Mouse (Mus musculus): ENCODE measurements around the gene Klk12. TPM values are rescaled to one million over a fixed set of nuclear protein-coding genes. Genes with fewer than 3 reads are reported as not detected.

Klk12 gene
- polyA plus RNA-seq, 1 experiment from 2014 or later, result not detected

- peak overlapping the region; percentile 64; the same call in 1 of the 2 replicates for H3K9ac ChIP-seq
- H3K27me3 ChIP-seq, result peaks cover 54% of the 10 kb centered on the region
- ATAC-seq (ENCODE audit: low FRiP score, low read depth), result peak; percentile 60; the same call in 1 of the 2 replicates
- no peak overlapping the region for H3K27ac ChIP-seq
- H3K4me3 ChIP-seq, result peak overlapping the region; percentile 53
- peaks cover 19% of the 10 kb centered on the region for H3K4me1 ChIP-seq
- 38% methylated on average over 13 of the region's 13 CpGs for WGBS
- H3K9me3 ChIP-seq, result no peaks in the 10 kb centered on the region
- H3K4me2 ChIP-seq (replicated peaks), result peak overlapping the region; percentile 78
- no peaks in the 10 kb centered on the region for H3K36me3 ChIP-seq
Observed at GRCm38 (mm10) chr7:43797844-43798462, 29.3 kb downstream of the Klk12 start.

- Histone ChIP-seq H3K27ac (no peak overlapping the region), H3K4me2 (replicated peaks) (no peak overlapping the region), H3K4me1 (peaks cover 19% of the 10 kb centered on the region), H3K9me3 (no peaks in the 10 kb centered on the region), H3K9ac (no peak overlapping the region), H3K27me3 (peaks cover 41% of the 10 kb centered on the region), H3K4me3 (no peak overlapping the region), H3K36me3 (no peaks in the 10 kb centered on the region)
- ATAC-seq (ENCODE audit: low FRiP score, low read depth), result no peak
- WGBS, result 62% methylated on average over 7 of the region's 7 CpGs
Observed at GRCm38 (mm10) chr7:43799876-43800275, 31.2 kb downstream of the Klk12 start.

- 32% methylated on average over 5 of the region's 5 CpGs for WGBS
Observed at GRCm38 (mm10) chr7:43810994-43811393, 42.3 kb downstream of the Klk12 start, which contains the start of gene Klk7. Gene Klk7, plus strand, starts transcription at chr7:43811294.

GRCm38 (mm10) chr7:43815211-43815610 is 46.5 kb downstream of the Klk12 start:
- Histone ChIP-seq H3K9me3 (no peaks in the 10 kb centered on the region), H3K27ac (no peak overlapping the region), H3K27me3 (0 out of 2 replicates have a peak, but pooled peaks cover 7% of the 10 kb centered on the region), H3K4me2 (replicated peaks) (no peak overlapping the region), H3K9ac (no peak overlapping the region), H3K4me3 (no peak overlapping the region), H3K36me3 (no peaks in the 10 kb centered on the region), H3K4me1 (no peaks in the 10 kb centered on the region)
- ATAC-seq (ENCODE audit: low FRiP score, low read depth), result no peak
- 82% methylated on average over 7 of the region's 7 CpGs for WGBS

More at GRCm38 (mm10) chr7:43810994-43811393, 42.3 kb downstream of the Klk12 start, which contains the start of gene Klk7:
- no peaks in the 10 kb centered on the region for H3K9me3 ChIP-seq
- no peak within 1 kb of the TSS for H3K4me2 ChIP-seq (replicated peaks)
- 0 out of 2 replicates have a peak, but pooled peaks cover 7% of the 10 kb centered on the region for H3K27me3 ChIP-seq
- H3K27ac ChIP-seq, result no peak within 1 kb of the TSS
- H3K4me3 ChIP-seq, result no peak within 1 kb of the TSS
- no peaks in the 10 kb centered on the region for H3K36me3 ChIP-seq
- no peak within 1 kb of the TSS for H3K9ac ChIP-seq
- ATAC-seq (ENCODE audit: low FRiP score, low read depth), result no peak
- H3K4me1 ChIP-seq, result no peaks in the 10 kb centered on the region

- no peaks in the 10 kb centered on the region for H3K4me1 ChIP-seq
- no peak overlapping the region for H3K4me3 ChIP-seq
- ATAC-seq (ENCODE audit: low FRiP score, low read depth), result no peak
- H3K9me3 ChIP-seq, result no peaks in the 10 kb centered on the region
- H3K27me3 ChIP-seq, result 0 out of 2 replicates have a peak, but pooled peaks cover 3% of the 10 kb centered on the region
- H3K9ac ChIP-seq, result no peak overlapping the region
- no peak overlapping the region for H3K4me2 ChIP-seq (replicated peaks)
- H3K36me3 ChIP-seq, result no peaks in the 10 kb centered on the region
- H3K27ac ChIP-seq, result no peak overlapping the region
Observed at GRCm38 (mm10) chr7:43816746-43817145, 48.0 kb downstream of the Klk12 start.

- WGBS, result 89% methylated on average over 7 of the region's 7 CpGs
- H3K4me1 ChIP-seq, result no peaks in the 10 kb centered on the region
- no peaks in the 10 kb centered on the region for H3K27me3 ChIP-seq
- no peaks in the 10 kb centered on the region for H3K36me3 ChIP-seq
- H3K9me3 ChIP-seq, result no peaks in the 10 kb centered on the region
- H3K9ac ChIP-seq, result no peak overlapping the region
- H3K4me3 ChIP-seq, result no peak overlapping the region
- ATAC-seq (ENCODE audit: low FRiP score, low read depth), result no peak
- H3K27ac ChIP-seq, result no peak overlapping the region
- H3K4me2 ChIP-seq (replicated peaks), result no peak overlapping the region
Observed at GRCm38 (mm10) chr7:43821581-43821980, 52.9 kb downstream of the Klk12 start.

Other genes with a start within 250 kb of the Klk12 start
- gene Cd33, start 224.5 kb upstream of the Klk12 start, polyA plus RNA-seq (2015; fragmentation: Nextera tagmentation; extraction: Ambion mirVana), result 1.2 and 1.5 TPM in 2 replicates
- 4.8 and 4.9 TPM in 2 replicates for gene Zfp658, start 206.6 kb upstream of the Klk12 start, polyA plus RNA-seq (2015; fragmentation: Nextera tagmentation; extraction: Ambion mirVana)
- 14.4 and 15.4 TPM in 2 replicates for gene Zfp719, start 189.3 kb upstream of the Klk12 start, polyA plus RNA-seq (2015; fragmentation: Nextera tagmentation; extraction: Ambion mirVana)
- 0.27 and 0.33 TPM in 2 replicates for gene Zfp819, start 161.7 kb upstream of the Klk12 start, polyA plus RNA-seq (2015; fragmentation: Nextera tagmentation; extraction: Ambion mirVana)
- not detected in 2 replicates for gene Ceacam18, start 134.2 kb upstream of the Klk12 start, polyA plus RNA-seq (2015; fragmentation: Nextera tagmentation; extraction: Ambion mirVana)
- 0.62 and 0.70 TPM in 2 replicates for gene Siglece, start 108.7 kb upstream of the Klk12 start, polyA plus RNA-seq (2015; fragmentation: Nextera tagmentation; extraction: Ambion mirVana)
- gene Ctu1, start 96.9 kb upstream of the Klk12 start, polyA plus RNA-seq (2015; fragmentation: Nextera tagmentation; extraction: Ambion mirVana), result 15.0 and 15.2 TPM in 2 replicates
- not detected in 2 replicates for gene Klk14, start 78.5 kb upstream of the Klk12 start, polyA plus RNA-seq (2015; fragmentation: Nextera tagmentation; extraction: Ambion mirVana)
- gene Klk13, start 56.3 kb upstream of the Klk12 start, polyA plus RNA-seq (2015; fragmentation: Nextera tagmentation; extraction: Ambion mirVana), result 0.37 and 0.79 TPM in 2 replicates
- 0.27 and 0.70 TPM in 2 replicates for gene Klk11, start 5.7 kb downstream of the Klk12 start, polyA plus RNA-seq (2015; fragmentation: Nextera tagmentation; extraction: Ambion mirVana)
- gene Klk10, start 12.1 kb downstream of the Klk12 start, polyA plus RNA-seq (2015; fragmentation: Nextera tagmentation; extraction: Ambion mirVana), result 2.0 and 2.1 TPM in 2 replicates
- 0.38 and 0.55 TPM in 2 replicates for gene Klk9, start 23.0 kb downstream of the Klk12 start, polyA plus RNA-seq (2015; fragmentation: Nextera tagmentation; extraction: Ambion mirVana)
- 16.8 and 19.0 TPM in 2 replicates for gene Klk8, start 28.7 kb downstream of the Klk12 start, polyA plus RNA-seq (2015; fragmentation: Nextera tagmentation; extraction: Ambion mirVana)
- gene Klk7, start 42.4 kb downstream of the Klk12 start, polyA plus RNA-seq (2015; fragmentation: Nextera tagmentation; extraction: Ambion mirVana), result not detected in 2 replicates
- not detected in 2 replicates for gene Klk6, start 55.6 kb downstream of the Klk12 start, polyA plus RNA-seq (2015; fragmentation: Nextera tagmentation; extraction: Ambion mirVana)
- gene Klk5, start 73.1 kb downstream of the Klk12 start, polyA plus RNA-seq (2015; fragmentation: Nextera tagmentation; extraction: Ambion mirVana), result 0.26 and 0.27 TPM in 2 replicates
- 0.20 and 0.27 TPM in 2 replicates for gene Klk4, start 112.3 kb downstream of the Klk12 start, polyA plus RNA-seq (2015; fragmentation: Nextera tagmentation; extraction: Ambion mirVana)
- not detected in 2 replicates for gene Klk15, start 164.8 kb downstream of the Klk12 start, polyA plus RNA-seq (2015; fragmentation: Nextera tagmentation; extraction: Ambion mirVana)
- gene Klk1b8, start 181.8 kb downstream of the Klk12 start, polyA plus RNA-seq (2015; fragmentation: Nextera tagmentation; extraction: Ambion mirVana), result not detected in 2 replicates
- gene Klk1b1, start 197.9 kb downstream of the Klk12 start, polyA plus RNA-seq (2015; fragmentation: Nextera tagmentation; extraction: Ambion mirVana), result not detected in 2 replicates
- gene Klk1b9, start 207.2 kb downstream of the Klk12 start, polyA plus RNA-seq (2015; fragmentation: Nextera tagmentation; extraction: Ambion mirVana), result not detected in 2 replicates
- not detected in 2 replicates for gene Klk1b11, start 227.0 kb downstream of the Klk12 start, polyA plus RNA-seq (2015; fragmentation: Nextera tagmentation; extraction: Ambion mirVana)
- gene Klk1b26, start 243.3 kb downstream of the Klk12 start, polyA plus RNA-seq (2015; fragmentation: Nextera tagmentation; extraction: Ambion mirVana), result not detected in 2 replicates

All from limb, embryonic 13.5 days (tissue).